Mouse (Mus musculus): ENCODE measurements around the gene Dynlt1f. TPM values are rescaled to one million over a fixed set of nuclear protein-coding genes. Genes with fewer than 3 reads are reported as not detected.
A peak's percentile ranks its signal among the peaks of the same experiment; 100 is the strongest.
"Not testable (repeated sequence)": the region's sequence is repeated elsewhere in the genome, so short reads cannot be mapped to it uniquely, and the experiment has no call there.

Dynlt1f gene
- polyA plus RNA-seq, 1 experiment from 2014 or later, result 342 TPM

DNA sequence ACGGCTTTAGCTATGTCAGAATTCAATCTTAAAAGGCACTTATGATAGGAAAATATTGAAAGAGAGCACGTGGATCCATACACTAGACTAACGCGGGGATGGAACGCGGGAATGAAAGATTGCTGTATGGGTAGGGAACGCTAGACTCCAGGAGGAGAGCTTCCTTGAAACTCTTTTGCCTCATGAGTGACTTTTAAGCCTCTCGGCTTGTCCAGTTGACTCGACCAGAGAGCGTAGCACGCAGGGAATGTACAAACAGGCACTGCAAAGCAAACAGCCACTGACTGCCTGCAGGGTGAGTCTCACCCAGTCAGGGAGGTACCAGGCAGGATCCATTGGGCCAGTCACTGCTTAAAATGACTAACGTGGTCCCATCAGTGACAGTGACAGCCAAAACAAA, 33.7 kb downstream of the Dynlt1f start:
- not testable (repeated sequence) for H3K9ac ChIP-seq (ENCODE audit: low read length); H3K27ac ChIP-seq (replicated peaks; ENCODE audit: low read depth, low read length); H3K9me3 ChIP-seq (ENCODE audit: control insufficient read depth, low read length); H3K4me1 ChIP-seq (ENCODE audit: control insufficient read depth, insufficient read depth, low read length); H3K4me2 ChIP-seq (ENCODE audit: low read depth, severe bottlenecking); DNase-seq (ENCODE audit: low spot score); ATAC-seq (ENCODE audit: insufficient number of reproducible peaks, low FRiP score, low TSS enrichment, low read depth); H3K27me3 ChIP-seq (ENCODE audit: control insufficient read depth, insufficient read depth, low read length); H3K36me3 ChIP-seq (ENCODE audit: control insufficient read depth, insufficient read depth, low read length); H3K4me3 ChIP-seq (ENCODE audit: low read depth, low read length)
- 87% methylated on average over 11 of the region's 12 CpGs for WGBS

DNA sequence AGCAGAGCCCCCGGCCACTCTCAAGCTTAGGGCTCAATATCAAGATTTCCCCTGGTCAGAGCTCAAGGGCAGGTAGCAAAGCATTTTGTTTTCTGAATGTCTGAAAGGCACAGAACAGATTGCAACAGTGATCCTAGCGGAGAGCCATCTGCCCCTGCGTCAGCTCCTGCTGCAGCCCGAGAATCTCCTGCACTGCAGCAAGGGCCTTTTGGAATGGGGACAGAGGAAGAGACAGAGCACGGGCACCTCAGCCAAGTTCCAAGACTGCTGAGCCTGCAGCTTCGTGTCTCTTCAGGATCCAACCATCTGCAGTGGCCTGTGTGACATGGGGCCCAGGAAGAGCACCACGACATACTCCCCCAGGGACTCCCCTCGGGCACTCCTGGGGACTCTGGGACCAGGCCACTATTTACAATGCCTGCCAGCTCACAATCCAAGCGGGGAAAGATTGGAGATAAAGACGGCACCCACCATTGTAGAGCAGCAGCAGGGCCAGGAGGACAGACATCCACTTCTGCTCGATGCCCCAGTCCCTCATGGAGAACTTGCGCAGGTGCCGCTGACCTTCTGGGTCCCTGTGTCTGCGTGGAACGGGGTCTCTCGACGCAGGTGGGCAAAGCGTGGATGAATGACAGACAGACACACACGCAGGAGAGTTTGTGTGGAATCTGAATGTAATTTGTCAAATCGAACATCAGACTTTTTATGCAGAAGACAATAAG, 34.8 kb downstream of the Dynlt1f start:
- not testable (repeated sequence) for H3K27me3 ChIP-seq (ENCODE audit: control insufficient read depth, insufficient read depth, low read length); H3K4me3 ChIP-seq (ENCODE audit: low read depth, low read length); H3K9ac ChIP-seq (ENCODE audit: low read length); H3K4me2 ChIP-seq (ENCODE audit: low read depth, severe bottlenecking); H3K27ac ChIP-seq (replicated peaks; ENCODE audit: low read depth, low read length); H3K9me3 ChIP-seq (ENCODE audit: control insufficient read depth, low read length); H3K4me1 ChIP-seq (ENCODE audit: control insufficient read depth, insufficient read depth, low read length); ATAC-seq (ENCODE audit: insufficient number of reproducible peaks, low FRiP score, low TSS enrichment, low read depth); H3K36me3 ChIP-seq (ENCODE audit: control insufficient read depth, insufficient read depth, low read length); DNase-seq (ENCODE audit: low spot score)
- WGBS, result 80% methylated on average over 18 of the region's 20 CpGs

DNA sequence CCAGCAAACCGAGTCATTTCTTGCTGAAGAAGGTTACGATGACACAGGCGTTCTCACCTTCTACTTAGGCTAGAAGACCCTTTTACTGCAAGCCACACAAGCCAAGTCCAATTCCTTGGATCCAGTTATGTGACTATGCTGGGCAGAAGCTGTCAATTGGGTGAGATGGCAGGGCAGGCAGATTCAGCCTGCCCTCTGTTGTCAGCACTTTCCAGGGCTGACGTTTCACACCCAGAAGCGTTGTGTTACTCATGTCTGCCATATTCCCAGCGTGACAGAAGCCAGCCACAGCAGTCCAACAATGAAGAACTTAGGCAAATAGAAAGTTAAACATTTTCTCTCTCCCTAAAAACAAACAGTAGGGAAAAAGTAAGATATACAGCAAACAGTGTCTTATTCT, 35.7 kb downstream of the Dynlt1f start:
- H3K27me3 ChIP-seq (ENCODE audit: control insufficient read depth, insufficient read depth, low read length); DNase-seq (ENCODE audit: low spot score); H3K9me3 ChIP-seq (ENCODE audit: control insufficient read depth, low read length); H3K4me3 ChIP-seq (ENCODE audit: low read depth, low read length); H3K9ac ChIP-seq (ENCODE audit: low read length); H3K4me1 ChIP-seq (ENCODE audit: control insufficient read depth, insufficient read depth, low read length); H3K36me3 ChIP-seq (ENCODE audit: control insufficient read depth, insufficient read depth, low read length); H3K4me2 ChIP-seq (ENCODE audit: low read depth, severe bottlenecking); H3K27ac ChIP-seq (replicated peaks; ENCODE audit: low read depth, low read length); ATAC-seq (ENCODE audit: insufficient number of reproducible peaks, low FRiP score, low TSS enrichment, low read depth): not testable (repeated sequence)
- 69% methylated on average over 5 of the region's 6 CpGs for WGBS

DNA sequence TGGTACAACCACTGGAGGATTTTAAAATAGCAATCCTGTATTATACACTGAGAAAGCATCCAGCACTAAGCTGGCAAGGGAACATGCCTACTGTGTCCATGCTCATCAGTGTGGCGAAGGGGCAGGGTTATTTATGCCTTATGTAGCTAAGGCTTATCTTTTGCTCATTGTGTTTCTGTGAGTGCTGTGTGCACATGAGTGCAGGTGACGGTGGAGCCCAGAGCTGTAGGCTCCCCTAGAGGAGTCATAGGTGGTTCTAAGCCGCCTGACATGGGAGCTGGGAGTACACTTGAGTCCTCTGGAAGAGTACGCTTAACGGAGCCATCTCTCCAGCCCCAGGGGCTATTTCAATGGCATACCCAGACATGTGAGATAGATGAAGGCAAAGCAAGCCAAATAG, 36.4 kb downstream of the Dynlt1f start:
- H3K27me3 ChIP-seq (ENCODE audit: control insufficient read depth, insufficient read depth, low read length); H3K9ac ChIP-seq (ENCODE audit: low read length); ATAC-seq (ENCODE audit: insufficient number of reproducible peaks, low FRiP score, low TSS enrichment, low read depth); H3K27ac ChIP-seq (replicated peaks; ENCODE audit: low read depth, low read length); H3K4me3 ChIP-seq (ENCODE audit: low read depth, low read length); DNase-seq (ENCODE audit: low spot score); H3K4me2 ChIP-seq (ENCODE audit: low read depth, severe bottlenecking); H3K9me3 ChIP-seq (ENCODE audit: control insufficient read depth, low read length); H3K4me1 ChIP-seq (ENCODE audit: control insufficient read depth, insufficient read depth, low read length); H3K36me3 ChIP-seq (ENCODE audit: control insufficient read depth, insufficient read depth, low read length): not testable (repeated sequence)
- 81% methylated on average over 5 of the region's 5 CpGs for WGBS

DNA sequence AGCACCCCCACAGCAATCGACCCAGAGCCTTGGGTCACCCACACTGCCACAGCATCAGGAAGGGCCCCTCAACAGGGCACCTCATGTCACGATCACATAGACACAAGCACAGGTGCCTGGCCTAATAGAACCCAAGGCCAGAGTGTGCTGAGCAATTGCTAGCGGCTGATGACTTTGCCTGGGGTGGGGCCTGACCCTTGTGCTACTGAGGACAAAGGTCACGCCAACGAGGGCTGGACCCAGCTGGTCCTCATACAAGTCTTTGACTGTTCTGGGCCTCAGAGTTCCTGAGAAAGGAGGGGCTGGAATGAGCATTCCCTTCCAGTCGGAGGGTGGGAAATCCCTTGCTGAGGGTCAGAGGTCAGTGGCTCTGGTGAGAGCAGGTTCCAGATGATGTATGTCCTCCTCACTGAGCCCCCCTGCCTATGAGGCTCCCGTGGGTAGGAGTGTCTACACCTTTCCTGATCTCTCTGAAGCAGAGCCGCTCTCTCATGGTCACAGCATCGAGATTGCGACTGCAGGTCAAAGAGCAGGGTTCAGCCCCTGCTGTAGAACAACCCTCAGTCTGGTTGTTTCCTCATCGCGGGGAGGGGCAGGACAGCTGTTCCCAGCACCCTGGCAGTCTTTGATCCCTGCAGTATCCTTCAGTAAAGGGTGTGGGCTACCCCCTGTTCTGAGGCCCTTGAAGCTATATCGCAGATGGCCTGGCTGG, 37.9 kb downstream of the Dynlt1f start:
- peak; percentile 35; the same call in 1 of the 2 replicates for ATAC-seq (ENCODE audit: insufficient number of reproducible peaks, low FRiP score, low TSS enrichment, low read depth)
- WGBS, result 36% methylated on average over 7 of the region's 13 CpGs
- H3K9me3 ChIP-seq (ENCODE audit: control insufficient read depth, low read length), result not testable (repeated sequence)

DNA sequence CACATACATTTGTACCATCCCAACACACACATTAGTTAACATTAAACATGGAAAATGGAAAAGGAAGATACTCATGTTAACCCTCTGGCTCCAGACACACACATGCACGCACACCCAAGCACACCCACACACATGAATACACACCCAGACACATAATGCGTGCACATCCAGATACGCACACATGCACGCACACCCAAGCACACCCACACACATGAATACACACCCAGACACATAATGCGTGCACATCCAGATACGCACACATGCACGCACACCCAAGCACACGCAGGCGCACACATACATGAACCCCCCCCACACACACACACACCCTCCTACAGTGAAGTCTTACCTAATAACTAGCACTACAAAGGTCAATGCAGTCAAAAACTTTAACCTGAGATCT, 39.0 kb downstream of the Dynlt1f start:
- not testable (repeated sequence) for H3K36me3 ChIP-seq (ENCODE audit: control insufficient read depth, insufficient read depth, low read length); H3K4me1 ChIP-seq (ENCODE audit: control insufficient read depth, insufficient read depth, low read length); H3K9ac ChIP-seq (ENCODE audit: low read length); H3K4me3 ChIP-seq (ENCODE audit: low read depth, low read length); DNase-seq (ENCODE audit: low spot score); H3K4me2 ChIP-seq (ENCODE audit: low read depth, severe bottlenecking); H3K27ac ChIP-seq (replicated peaks; ENCODE audit: low read depth, low read length); H3K27me3 ChIP-seq (ENCODE audit: control insufficient read depth, insufficient read depth, low read length); ATAC-seq (ENCODE audit: insufficient number of reproducible peaks, low FRiP score, low TSS enrichment, low read depth); H3K9me3 ChIP-seq (ENCODE audit: control insufficient read depth, low read length)
- WGBS, result 97% methylated on average over 9 of the region's 9 CpGs

More for the DNA sequence above, 37.9 kb downstream of the Dynlt1f start:
- not testable (repeated sequence) for H3K9ac ChIP-seq (ENCODE audit: low read length); H3K4me1 ChIP-seq (ENCODE audit: control insufficient read depth, insufficient read depth, low read length); DNase-seq (ENCODE audit: low spot score); H3K4me3 ChIP-seq (ENCODE audit: low read depth, low read length); H3K4me2 ChIP-seq (ENCODE audit: low read depth, severe bottlenecking); H3K36me3 ChIP-seq (ENCODE audit: control insufficient read depth, insufficient read depth, low read length); H3K27me3 ChIP-seq (ENCODE audit: control insufficient read depth, insufficient read depth, low read length); H3K27ac ChIP-seq (replicated peaks; ENCODE audit: low read depth, low read length)

DNA sequence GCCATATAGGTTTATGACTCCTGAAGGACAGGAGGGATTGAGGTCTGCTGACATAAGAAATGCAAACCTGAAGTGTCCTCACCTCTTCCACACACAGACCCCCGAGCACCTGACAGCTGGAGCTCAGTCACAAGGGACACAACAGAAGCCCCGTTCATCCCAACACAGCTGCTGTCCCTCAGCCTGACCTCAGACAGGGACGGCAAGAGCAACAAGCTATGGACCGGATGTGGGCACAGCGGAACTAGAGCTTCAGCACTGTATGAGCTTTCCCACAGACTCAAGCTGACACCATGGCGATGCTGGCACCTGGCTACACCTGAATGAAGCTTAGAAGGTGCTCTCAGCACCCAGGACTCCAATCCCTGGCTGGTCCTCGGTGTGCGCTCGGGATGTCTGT, 41.4 kb downstream of the Dynlt1f start:
- not testable (repeated sequence) for H3K27ac ChIP-seq (replicated peaks; ENCODE audit: low read depth, low read length); H3K4me3 ChIP-seq (ENCODE audit: low read depth, low read length); H3K9ac ChIP-seq (ENCODE audit: low read length); DNase-seq (ENCODE audit: low spot score); ATAC-seq (ENCODE audit: insufficient number of reproducible peaks, low FRiP score, low TSS enrichment, low read depth); H3K4me2 ChIP-seq (ENCODE audit: low read depth, severe bottlenecking); H3K27me3 ChIP-seq (ENCODE audit: control insufficient read depth, insufficient read depth, low read length); H3K4me1 ChIP-seq (ENCODE audit: control insufficient read depth, insufficient read depth, low read length); H3K9me3 ChIP-seq (ENCODE audit: control insufficient read depth, low read length); H3K36me3 ChIP-seq (ENCODE audit: control insufficient read depth, insufficient read depth, low read length)
- WGBS, result 97% methylated on average over 4 of the region's 9 CpGs

DNA sequence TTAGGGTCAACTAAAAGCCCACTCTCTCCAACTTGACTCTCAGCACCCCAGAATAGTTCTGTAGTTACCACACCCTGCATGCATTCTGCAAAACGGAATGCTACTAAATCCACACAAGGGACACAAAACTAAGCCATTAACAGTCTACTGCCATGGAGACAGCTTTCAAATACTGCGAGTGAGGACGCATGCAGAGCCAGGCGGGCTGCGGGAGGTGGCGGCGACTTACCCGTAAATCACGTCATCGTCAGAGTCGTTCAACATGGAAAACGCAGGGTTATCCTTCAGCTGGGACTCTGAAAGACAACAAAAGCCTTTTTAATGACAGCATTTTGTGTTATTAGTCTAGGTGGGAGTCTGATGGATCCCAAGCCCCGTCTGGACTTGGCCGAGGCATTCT, 42.2 kb downstream of the Dynlt1f start:
- H3K27me3 ChIP-seq (ENCODE audit: control insufficient read depth, insufficient read depth, low read length); H3K27ac ChIP-seq (replicated peaks; ENCODE audit: low read depth, low read length); H3K9ac ChIP-seq (ENCODE audit: low read length); H3K4me2 ChIP-seq (ENCODE audit: low read depth, severe bottlenecking); H3K4me1 ChIP-seq (ENCODE audit: control insufficient read depth, insufficient read depth, low read length); H3K36me3 ChIP-seq (ENCODE audit: control insufficient read depth, insufficient read depth, low read length); ATAC-seq (ENCODE audit: insufficient number of reproducible peaks, low FRiP score, low TSS enrichment, low read depth); DNase-seq (ENCODE audit: low spot score); H3K9me3 ChIP-seq (ENCODE audit: control insufficient read depth, low read length); H3K4me3 ChIP-seq (ENCODE audit: low read depth, low read length): not testable (repeated sequence)
- WGBS, result 81% methylated on average over 11 of the region's 14 CpGs

All from limb, embryonic 11.5 days (tissue).